Comparison of ENCODE assay signal across 11 mouse cellular contexts in genomic region chr15:100612432-100612831, GRCm38 (mm10). TPM values are rescaled to one million over a fixed set of nuclear protein-coding genes. Genes with fewer than 3 reads are reported as not detected.
DNase-seq lines count a peak whose midpoint lies in the region; ATAC-seq and TF ChIP-seq lines count a peak whose summit lies in the region.
"Had no signal": no experiment of that assay in that cellular context is flagged by ENCODE, and none has a peak within 500 bp of the region (broad histone marks: within the 10 kb centered on the region; RNA-seq: fewer than 3 reads in every experiment).

No protein-coding gene starts in this region.

- H3K4me2 ChIP-seq in lung, postnatal 0 days (replicated peaks; ENCODE audit: low read depth, low read length) = no peak overlapping the region
- H3K4me2 ChIP-seq in midbrain, embryonic 15.5 days = no peak overlapping the region
- H3K4me2 ChIP-seq: hindbrain, embryonic 14.5 days had no signal

- peak; percentile 64 for TF ChIP-seq CTCF in heart, adult 2 months (IDR thresholded peaks at IDR 0.05)
- TF ChIP-seq CTCF in lung, postnatal 0 days (IDR thresholded peaks at IDR 0.05) = peak; percentile 57
- TF ChIP-seq CTCF in bone marrow macrophage, adult 2 months (IDR thresholded peaks at IDR 0.05; ENCODE audit: low read depth, low read length) = peak; percentile 38; the same call in 1 of the 2 replicates

- peaks cover 10% of the 10 kb centered on the region for H3K4me1 ChIP-seq in heart, adult 2 months (ENCODE audit: control insufficient read depth, insufficient read depth, low read length)
- H3K4me1 ChIP-seq in lung, postnatal 0 days (ENCODE audit: insufficient read depth, low read depth, low read length) = peaks cover 7% of the 10 kb centered on the region; the same call in 1 of the 2 replicates
- H3K4me1 ChIP-seq in bone marrow macrophage, adult 2 months (ENCODE audit: control insufficient read depth, insufficient read depth, low read length) = peaks cover 15% of the 10 kb centered on the region
- H3K4me1 ChIP-seq in midbrain, embryonic 15.5 days = peaks cover 28% of the 10 kb centered on the region

- H3K9me3 ChIP-seq in lung, postnatal 0 days (ENCODE audit: low read length) = no peaks in the 10 kb centered on the region
- no peaks in the 10 kb centered on the region for H3K9me3 ChIP-seq in midbrain, embryonic 15.5 days

- WGBS in heart, adult 2 months = 74% methylated on average over 2 of the region's 2 CpGs
- 54% methylated on average over 2 of the region's 2 CpGs for WGBS in lung, postnatal 0 days
- 77% methylated on average over 2 of the region's 2 CpGs for WGBS in midbrain, embryonic 15.5 days

- DNase-seq in heart, adult 2 months = no peak
- DNase-seq in heart, postnatal 36 days = no peak
- DNase-seq in lung, postnatal 0 days (ENCODE audit: low spot score) = peak; percentile 45
- DNase-seq in lung, postnatal 25 days (ENCODE audit: low spot score) = no peak
- DNase-seq in thymus, postnatal 10 days (ENCODE audit: low spot score in 2 of 2) = peak; percentile 37 to 66
- no peak for DNase-seq in Muller cell, postnatal 12 days (ENCODE audit: inconsistent ontology term)
- DNase-seq: cerebellum, adult 9-11 months; gastrocnemius, postnatal 36 days had no signal

- no peak for TF ChIP-seq POLR2A in heart, adult 2 months (IDR thresholded peaks at IDR 0.05; ENCODE audit: insufficient read depth, low read depth, low read length)
- no peak for TF ChIP-seq POLR2A in bone marrow macrophage, adult 2 months (IDR thresholded peaks at IDR 0.05; ENCODE audit: borderline replicate concordance, low read depth, low read length)

- no peak overlapping the region for H3K27ac ChIP-seq in heart, adult 2 months
- H3K27ac ChIP-seq in lung, postnatal 0 days (ENCODE audit: low read length) = no peak overlapping the region
- no peak overlapping the region for H3K27ac ChIP-seq in bone marrow macrophage, adult 2 months (ENCODE audit: insufficient read depth, low read depth, low read length)
- H3K27ac ChIP-seq in midbrain, embryonic 15.5 days = no peak overlapping the region
- H3K27ac ChIP-seq: hindbrain, embryonic 14.5 days had no signal

- no peaks in the 10 kb centered on the region; the same call in 1 of the 2 replicates for H3K27me3 ChIP-seq in heart, adult 2 months (ENCODE audit: control insufficient read depth, insufficient read depth, low read length)
- no peaks in the 10 kb centered on the region for H3K27me3 ChIP-seq in lung, postnatal 0 days (replicated peaks; ENCODE audit: insufficient read depth, low read length)
- H3K27me3 ChIP-seq in midbrain, embryonic 15.5 days (replicated peaks) = no peaks in the 10 kb centered on the region

- no peaks in the 10 kb centered on the region for H3K79me2 ChIP-seq in heart, adult 2 months (replicated peaks; ENCODE audit: control insufficient read depth, insufficient read depth, low read length)

- H3K4me3 ChIP-seq in heart, adult 2 months = no peak overlapping the region
- H3K4me3 ChIP-seq in lung, postnatal 0 days (ENCODE audit: low read depth, low read length) = no peak overlapping the region
- no peak overlapping the region for H3K4me3 ChIP-seq in bone marrow macrophage, adult 2 months (ENCODE audit: insufficient read depth, low read length)
- H3K4me3 ChIP-seq in midbrain, embryonic 15.5 days = no peak overlapping the region

- ATAC-seq in lung, postnatal 0 days = no peak
- ATAC-seq in midbrain, embryonic 15.5 days (replicated peaks) = no peak

- no peak for TF ChIP-seq EP300 in heart, adult 2 months (IDR thresholded peaks at IDR 0.05; ENCODE audit: insufficient read depth, low read depth, low read length)
- TF ChIP-seq EP300 in lung, postnatal 0 days (IDR thresholded peaks at IDR 0.05) = no peak

- intact Hi-C loops in heart, adult 2 months (cut with DNase I) = loop anchor here (5.0 to 10.0 kb wide), 2 partner anchors 70 to 148 kb away; partner anchors contain the start of gene Letmd1
- intact Hi-C loops in heart, postnatal 36 days (cut with DNase I) = loop anchor here (2.0 to 10.0 kb wide), 5 partner anchors 64 to 638 kb away; partner anchors contain the start of genes Atf1, Larp4 and Letmd1

- H3K36me3 ChIP-seq in heart, adult 2 months (ENCODE audit: control insufficient read depth, insufficient read depth, low read length) = peaks cover 4% of the 10 kb centered on the region; the same call in 1 of the 2 replicates
- 0 out of 2 replicates have a peak, but pooled peaks cover under 1% of the 10 kb centered on the region for H3K36me3 ChIP-seq in lung, postnatal 0 days (ENCODE audit: insufficient read depth, low read length)
- H3K36me3 ChIP-seq in midbrain, embryonic 15.5 days (replicated peaks) = no peaks in the 10 kb centered on the region

- no peak overlapping the region for H3K9ac ChIP-seq in heart, adult 2 months (ENCODE audit: low read depth, low read length)
- H3K9ac ChIP-seq in lung, postnatal 0 days (replicated peaks; ENCODE audit: low read depth) = no peak overlapping the region
- H3K9ac ChIP-seq in midbrain, embryonic 15.5 days = no peak overlapping the region
- H3K9ac ChIP-seq: hindbrain, embryonic 14.5 days had no signal

RNA-seq across cellular contexts. Expression of gene Dazap2, which starts 2.7 kb away (rescaled TPM):
- total RNA-seq in heart, adult 2 months (2021) = 100 to 1,000 TPM; 157 to 180 TPM
- polyA plus RNA-seq in heart, adult 2 months (2012; rRNA removed) = 486 and 542 TPM in 2 replicates
- total RNA-seq in heart, postnatal 36 days (2021) = 100 to 1,000 TPM; 161 to 177 TPM
- 246 and 299 TPM in 2 replicates for polyA plus RNA-seq in lung, postnatal 0 days (2015; fragmentation: Nextera tagmentation; extraction: Ambion mirVana)
- polyA plus RNA-seq in bone marrow macrophage, adult 2 months (2012; ENCODE audit: insufficient read depth, insufficient read length, missing spikeins) = 466 and 503 TPM in 2 replicates
- polyA plus RNA-seq in midbrain, embryonic 15.5 days (2015; fragmentation: Nextera tagmentation; extraction: Ambion mirVana) = 127 and 130 TPM in 2 replicates

RNA-seq across cellular contexts. Expression of gene Pou6f1, which starts 12.6 kb away (rescaled TPM):
- 10 to 100 TPM in 1 of 2 experiments, 1 to 10 TPM in 1; 8.0 to 11.5 TPM for total RNA-seq in heart, adult 2 months (2021)
- 13.7 and 15.7 TPM in 2 replicates for polyA plus RNA-seq in heart, adult 2 months (2012; rRNA removed)
- total RNA-seq in heart, postnatal 36 days (2021) = 10 to 100 TPM; 10.8 to 13.3 TPM
- 6.4 and 7.6 TPM in 2 replicates for polyA plus RNA-seq in lung, postnatal 0 days (2015; fragmentation: Nextera tagmentation; extraction: Ambion mirVana)
- polyA plus RNA-seq in bone marrow macrophage, adult 2 months (2012; ENCODE audit: insufficient read depth, insufficient read length, missing spikeins) = 23.4 and 27.0 TPM in 2 replicates
- 43.0 and 43.4 TPM in 2 replicates for polyA plus RNA-seq in midbrain, embryonic 15.5 days (2015; fragmentation: Nextera tagmentation; extraction: Ambion mirVana)

RNA-seq across cellular contexts. Expression of gene Smagp, which starts 24.3 kb away (rescaled TPM):
- 10 to 100 TPM; 11.6 to 12.9 TPM for total RNA-seq in heart, adult 2 months (2021)
- 19.5 and 21.1 TPM in 2 replicates for polyA plus RNA-seq in heart, adult 2 months (2012; rRNA removed)
- total RNA-seq in heart, postnatal 36 days (2021) = 10 to 100 TPM; 13.7 to 15.8 TPM
- polyA plus RNA-seq in lung, postnatal 0 days (2015; fragmentation: Nextera tagmentation; extraction: Ambion mirVana) = 65.6 and 71.8 TPM in 2 replicates
- 94.1 and 103 TPM in 2 replicates for polyA plus RNA-seq in bone marrow macrophage, adult 2 months (2012; ENCODE audit: insufficient read depth, insufficient read length, missing spikeins)
- 4.0 and 4.9 TPM in 2 replicates for polyA plus RNA-seq in midbrain, embryonic 15.5 days (2015; fragmentation: Nextera tagmentation; extraction: Ambion mirVana)

RNA-seq across cellular contexts. Expression of gene Bin2, which starts 56.9 kb away (rescaled TPM):
- total RNA-seq in heart, adult 2 months (2021) = 1 to 10 TPM; 1.6 to 2.0 TPM
- 1.3 and 3.0 TPM in 2 replicates for polyA plus RNA-seq in heart, adult 2 months (2012; rRNA removed)
- 1 to 10 TPM; 1.6 TPM for total RNA-seq in heart, postnatal 36 days (2021)
- polyA plus RNA-seq in lung, postnatal 0 days (2015; fragmentation: Nextera tagmentation; extraction: Ambion mirVana) = 4.2 and 4.5 TPM in 2 replicates
- 132 and 135 TPM in 2 replicates for polyA plus RNA-seq in bone marrow macrophage, adult 2 months (2012; ENCODE audit: insufficient read depth, insufficient read length, missing spikeins)
- polyA plus RNA-seq in midbrain, embryonic 15.5 days (2015; fragmentation: Nextera tagmentation; extraction: Ambion mirVana) = 0.96 and 1.0 TPM in 2 replicates

Comparison
In these comparisons a context has a peak if more than half of its experiments do, and no peak if none do; other contexts are left out.
1. DNase-seq: peak in lung, postnatal 0 days (single experiment) and thymus, postnatal 10 days (2 of 2); none in heart, adult 2 months (0 of 2), heart, postnatal 36 days (0 of 2), lung, postnatal 25 days (single experiment) and Muller cell, postnatal 12 days (single experiment).
2. Peak in every context shown above with its lines, with median percentiles within 50 percentile points of each other: CTCF ChIP-seq.